Mouse (Mus musculus) midbrain, embryonic 13.5 days (tissue): ENCODE measurements at regions not wholly inside any gene's neighbourhood (a gene's known extent, or its start where the extent isn't known, plus 50 kb on each side); places are given as distances from the start of the nearest gene placed in this dataset.

ENCODE experiments used
- ATAC-seq: fragments of 200-750 bp; cut with Nextera tagmentation; 2 replicates; pipeline ENCODE4 v1.8.0; 2017; ENCODE audit warnings: mild to moderate bottlenecking, moderate TSS enrichment, moderate library complexity
- H3K27ac ChIP-seq: fragments of 300-500 bp; sonication (generic); 2 replicates; pipeline ENCODE4 v1.5.1; 2015; ENCODE audit warnings: inconsistent platforms, mild to moderate bottlenecking, moderate library complexity
- H3K27me3 ChIP-seq: fragments of 300-500 bp; sonication (generic); 2 replicates; pipeline ENCODE4 v1.6.1; 2015; ENCODE audit warnings: mild to moderate bottlenecking, inconsistent platforms
- H3K36me3 ChIP-seq: fragments of 300-500 bp; sonication (generic); 2 replicates; pipeline ENCODE4 v1.6.1; 2015; ENCODE audit warnings: mild to moderate bottlenecking, inconsistent platforms
- H3K4me1 ChIP-seq: fragments of 300-500 bp; sonication (generic); replicated peaks from 2 replicates; pipeline ENCODE4 v1.6.1; 2015; ENCODE audit warnings: inconsistent platforms
- H3K4me2 ChIP-seq: fragments of 300-500 bp; sonication (generic); replicated peaks from 2 replicates; pipeline ENCODE4 v1.6.1; 2015; ENCODE audit warnings: moderate library complexity, mild to moderate bottlenecking, inconsistent platforms
- H3K4me3 ChIP-seq: fragments of 300-500 bp; sonication (generic); replicated peaks from 2 replicates; pipeline ENCODE4 v1.5.1; 2015; ENCODE audit warnings: mild to moderate bottlenecking, inconsistent platforms
- H3K9ac ChIP-seq: fragments of 300-500 bp; sonication (generic); replicated peaks from 2 replicates; pipeline ENCODE4 v1.6.1; 2015; ENCODE audit warnings: mild to moderate bottlenecking, inconsistent platforms
- H3K9me3 ChIP-seq: fragments of 300-500 bp; sonication (generic); 2 replicates; pipeline ENCODE4 v1.6.1; 2016; ENCODE audit warnings: mild to moderate bottlenecking, inconsistent platforms
- WGBS: fragments of 180-500 bp; shearing (Covaris S2); methylation state at CpG from one replicate; pipeline ENCODE4 v1.1.7; 2015; 5-methylcytosine and 5-hydroxymethylcytosine counted together

GRCm38 (mm10) chr4:87718166-87718805, 314.9 kb downstream of the Mllt3 start:
- Histone ChIP-seq H3K27me3 (peaks cover 11% of the 10 kb centered on the region; the same call in 1 of the 2 replicates), H3K9ac (no peak overlapping the region), H3K4me3 (no peak overlapping the region), H3K36me3 (no peaks in the 10 kb centered on the region), H3K9me3 (no peaks in the 10 kb centered on the region), H3K4me1 (peaks cover 25% of the 10 kb centered on the region), H3K27ac (no peak overlapping the region), H3K4me2 (no peak overlapping the region)
- 31% methylated on average over 9 of the region's 9 CpGs for WGBS
- no peak for ATAC-seq

- no peak overlapping the region for H3K4me3 ChIP-seq
- H3K9me3 ChIP-seq: no peaks in the 10 kb centered on the region
- no peaks in the 10 kb centered on the region for H3K36me3 ChIP-seq
- H3K4me1 ChIP-seq: peaks cover 16% of the 10 kb centered on the region
- no peak for ATAC-seq
- no peak overlapping the region for H3K27ac ChIP-seq
- 63% methylated on average over 11 of the region's 11 CpGs for WGBS
- H3K9ac ChIP-seq: no peak overlapping the region
- no peak overlapping the region for H3K4me2 ChIP-seq
- H3K27me3 ChIP-seq: peaks cover 7% of the 10 kb centered on the region
Observed at GRCm38 (mm10) chr4:87715212-87715933, 317.8 kb downstream of the Mllt3 start.

GRCm38 (mm10) chr4:87712691-87713090, 320.5 kb downstream of the Mllt3 start:
- Histone ChIP-seq H3K9me3 (no peaks in the 10 kb centered on the region), H3K4me1 (peaks cover 17% of the 10 kb centered on the region), H3K4me3 (no peak overlapping the region), H3K27me3 (peaks cover 4% of the 10 kb centered on the region), H3K36me3 (no peaks in the 10 kb centered on the region), H3K27ac (no peak overlapping the region), H3K4me2 (no peak overlapping the region), H3K9ac (no peak overlapping the region)
- ATAC-seq: no peak
- WGBS: 74% methylated on average over 2 of the region's 2 CpGs

- peaks cover 4% of the 10 kb centered on the region for H3K27me3 ChIP-seq
- H3K9me3 ChIP-seq: no peaks in the 10 kb centered on the region
- ATAC-seq: no peak
- peaks cover 17% of the 10 kb centered on the region for H3K4me1 ChIP-seq
- H3K36me3 ChIP-seq: no peaks in the 10 kb centered on the region
- 94% methylated on average over 3 of the region's 3 CpGs for WGBS
- H3K9ac ChIP-seq: no peak overlapping the region
- H3K4me2 ChIP-seq: no peak overlapping the region
- no peak overlapping the region for H3K27ac ChIP-seq
- H3K4me3 ChIP-seq: no peak overlapping the region
Observed at GRCm38 (mm10) chr4:87712286-87712685, 320.9 kb downstream of the Mllt3 start.

- no peak overlapping the region for H3K27ac ChIP-seq
- no peaks in the 10 kb centered on the region for H3K9me3 ChIP-seq
- no peaks in the 10 kb centered on the region for H3K36me3 ChIP-seq
- H3K9ac ChIP-seq: no peak overlapping the region
- H3K4me1 ChIP-seq: peaks cover 17% of the 10 kb centered on the region
- no peak overlapping the region for H3K4me2 ChIP-seq
- WGBS: 89% methylated on average over 8 of the region's 8 CpGs
- peaks cover 4% of the 10 kb centered on the region for H3K27me3 ChIP-seq
- no peak overlapping the region for H3K4me3 ChIP-seq
- no peak for ATAC-seq
Observed at GRCm38 (mm10) chr4:87711185-87711827, 321.9 kb downstream of the Mllt3 start.

- Histone ChIP-seq H3K4me2 (no peak overlapping the region), H3K4me3 (no peak overlapping the region), H3K9ac (no peak overlapping the region), H3K4me1 (peaks cover 9% of the 10 kb centered on the region), H3K36me3 (no peaks in the 10 kb centered on the region), H3K27me3 (peaks cover 4% of the 10 kb centered on the region), H3K27ac (no peak overlapping the region), H3K9me3 (no peaks in the 10 kb centered on the region)
- 12% methylated on average over 5 of the region's 5 CpGs for WGBS
- peak; percentile 48; the same call in 1 of the 2 replicates for ATAC-seq
Observed at GRCm38 (mm10) chr4:87708981-87709645, 324.1 kb downstream of the Mllt3 start.

GRCm38 (mm10) chr4:87707386-87707785, 325.8 kb downstream of the Mllt3 start:
- Histone ChIP-seq H3K36me3 (no peaks in the 10 kb centered on the region), H3K9me3 (no peaks in the 10 kb centered on the region), H3K4me2 (no peak overlapping the region), H3K9ac (no peak overlapping the region), H3K4me3 (no peak overlapping the region), H3K27ac (no peak overlapping the region), H3K27me3 (no peaks in the 10 kb centered on the region; the same call in 1 of the 2 replicates), H3K4me1 (peaks cover 9% of the 10 kb centered on the region)
- 43% methylated on average over 2 of the region's 2 CpGs for WGBS
- ATAC-seq: no peak

- H3K4me2 ChIP-seq: no peak overlapping the region
- H3K27ac ChIP-seq: no peak overlapping the region
- H3K4me1 ChIP-seq: peaks cover 12% of the 10 kb centered on the region
- no peak for ATAC-seq
- H3K36me3 ChIP-seq: no peaks in the 10 kb centered on the region
- no peak overlapping the region for H3K9ac ChIP-seq
- no peaks in the 10 kb centered on the region for H3K27me3 ChIP-seq
- 40% methylated on average over 4 of the region's 4 CpGs for WGBS
- H3K4me3 ChIP-seq: no peak overlapping the region
- H3K9me3 ChIP-seq: no peaks in the 10 kb centered on the region
Observed at GRCm38 (mm10) chr4:87702834-87703233, 330.3 kb downstream of the Mllt3 start.

- Histone ChIP-seq H3K9me3 (no peaks in the 10 kb centered on the region), H3K27ac (no peak overlapping the region), H3K27me3 (no peaks in the 10 kb centered on the region), H3K9ac (no peak overlapping the region), H3K36me3 (no peaks in the 10 kb centered on the region), H3K4me3 (no peak overlapping the region), H3K4me1 (peaks cover 12% of the 10 kb centered on the region), H3K4me2 (no peak overlapping the region)
- ATAC-seq: no peak
- 83% methylated on average over 3 of the region's 3 CpGs for WGBS
Observed at GRCm38 (mm10) chr4:87702290-87702689, 330.9 kb downstream of the Mllt3 start.

GRCm38 (mm10) chr4:87701024-87701423, 332.1 kb downstream of the Mllt3 start:
- H3K27ac ChIP-seq: no peak overlapping the region
- H3K36me3 ChIP-seq: no peaks in the 10 kb centered on the region
- no peak for ATAC-seq
- peaks cover 12% of the 10 kb centered on the region for H3K4me1 ChIP-seq
- no peaks in the 10 kb centered on the region for H3K27me3 ChIP-seq
- 81% methylated on average over 4 of the region's 4 CpGs for WGBS
- no peak overlapping the region for H3K4me3 ChIP-seq
- no peak overlapping the region for H3K4me2 ChIP-seq
- H3K9me3 ChIP-seq: no peaks in the 10 kb centered on the region
- no peak overlapping the region for H3K9ac ChIP-seq

GRCm38 (mm10) chr4:87700508-87700907, 332.7 kb downstream of the Mllt3 start:
- H3K27me3 ChIP-seq: no peaks in the 10 kb centered on the region
- H3K4me2 ChIP-seq: no peak overlapping the region
- H3K4me1 ChIP-seq: peaks cover 12% of the 10 kb centered on the region
- no peak overlapping the region for H3K4me3 ChIP-seq
- H3K9me3 ChIP-seq: no peaks in the 10 kb centered on the region
- ATAC-seq: no peak
- no peaks in the 10 kb centered on the region for H3K36me3 ChIP-seq
- 83% methylated on average over 2 of the region's 2 CpGs for WGBS
- no peak overlapping the region for H3K9ac ChIP-seq
- no peak overlapping the region for H3K27ac ChIP-seq

GRCm38 (mm10) chr4:87699586-87699985, 333.6 kb downstream of the Mllt3 start:
- no peak overlapping the region for H3K4me3 ChIP-seq
- H3K4me2 ChIP-seq: no peak overlapping the region
- peaks cover 12% of the 10 kb centered on the region for H3K4me1 ChIP-seq
- no peak for ATAC-seq
- H3K27me3 ChIP-seq: no peaks in the 10 kb centered on the region
- WGBS: 18% methylated on average over 4 of the region's 4 CpGs
- H3K36me3 ChIP-seq: no peaks in the 10 kb centered on the region
- no peaks in the 10 kb centered on the region for H3K9me3 ChIP-seq
- no peak overlapping the region for H3K9ac ChIP-seq
- no peak overlapping the region for H3K27ac ChIP-seq
